Mouse (Mus musculus) erythroblast, embryonic 14.5 days (primary cell): ENCODE results near the gene Elp4.

ENCODE experiments used
- GATA1 ChIP-seq: IDR thresholded peaks from 2 replicates; pipeline ENCODE4 v1.6.1; 2012; ENCODE audit warnings: low read length, inconsistent platforms, mixed read lengths
- TAL1 ChIP-seq: IDR thresholded peaks from 3 replicates; pipeline ENCODE4 v1.6.1; 2012; ENCODE audit warnings: low read length, inconsistent platforms, mixed read lengths

DNA sequence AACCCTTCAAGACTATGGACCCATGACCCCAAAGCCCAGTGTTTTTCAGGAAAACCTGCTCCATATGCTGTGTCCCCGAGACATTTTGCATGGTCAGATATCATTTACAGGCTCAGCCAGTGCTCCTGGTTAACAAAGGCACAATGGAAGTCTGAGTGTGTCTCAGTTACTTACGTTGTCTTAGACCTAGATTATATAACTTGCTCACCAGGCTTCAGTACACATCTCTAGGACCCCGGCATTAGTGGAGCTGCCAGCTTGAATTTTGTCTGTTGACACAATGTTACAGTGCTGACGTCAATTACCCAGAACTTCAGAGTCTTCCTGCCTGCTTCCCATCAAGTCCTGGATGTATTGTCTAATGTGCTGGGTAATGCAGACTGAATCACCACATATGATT lies 202.6 kb downstream of the Elp4 start:
- TF ChIP-seq GATA1: no peak
- TF ChIP-seq TAL1: no peak
